Mouse (Mus musculus) bone marrow macrophage, adult 2 months (primary cell): ENCODE results near the gene Srl. TPM values are rescaled to one million over a fixed set of nuclear protein-coding genes. Genes with fewer than 3 reads are reported as not detected.
"Not testable (repeated sequence)": the region's sequence is repeated elsewhere in the genome, so short reads cannot be mapped to it uniquely, and the experiment has no call there.

Experiments used
- H3K27ac ChIP-seq: 2 replicates; pipeline ENCODE4 v1.5.1; 2012; ENCODE audit warnings: low read depth, low read length; ENCODE audit not compliant: insufficient read depth
- H3K4me1 ChIP-seq: 2 replicates; pipeline ENCODE4 v1.6.1; 2012; ENCODE audit warnings: low read length; ENCODE audit not compliant: control insufficient read depth, insufficient read depth
- H3K4me3 ChIP-seq: 2 replicates; pipeline ENCODE4 v1.5.1; 2012; ENCODE audit warnings: mild to moderate bottlenecking, low read length, moderate library complexity; ENCODE audit not compliant: insufficient read depth
- CTCF ChIP-seq: IDR thresholded peaks from 2 replicates; pipeline ENCODE4 v1.5.1; 2012; ENCODE audit warnings: low read depth, mild to moderate bottlenecking, low read length, moderate library complexity
- POLR2A ChIP-seq: IDR thresholded peaks from 2 replicates; pipeline ENCODE4 v1.6.1; 2012; ENCODE audit warnings: mild to moderate bottlenecking, low read depth, low read length, borderline replicate concordance
- polyA plus RNA-seq: library from polyadenylated mRNA; stranded (reverse); fragments of >200 nt; gene quantifications from 2 replicates; pipeline ENCODE4 v1.2.4, GENCODE M21; 2012; ENCODE audit not compliant: missing spikeins, insufficient read depth, insufficient read length

The Srl gene
- polyA plus RNA-seq = 1.6 and 3.8 TPM in 2 replicates

GRCm38 (mm10) chr16:4541501-4542198 is at the start of gene Srl:
Gene Srl, minus strand, starts transcription at chr16:4541816.
- Histone ChIP-seq H3K4me1 (peaks cover 25% of the 10 kb centered on the region), H3K4me3 (peak within 1 kb of the TSS; percentile 63), H3K27ac (peak within 1 kb of the TSS; percentile 9)
- peak; percentile 65 for TF ChIP-seq CTCF
- no peak for TF ChIP-seq POLR2A

- Histone ChIP-seq H3K4me3 (no peak overlapping the region), H3K27ac (no peak overlapping the region), H3K4me1 (peaks cover 20% of the 10 kb centered on the region)
- TF ChIP-seq CTCF (no peak), POLR2A (no peak)
Observed at GRCm38 (mm10) chr16:4590236-4590635, 48.6 kb upstream of the Srl start.

GRCm38 (mm10) chr16:4587516-4588210 is 46.0 kb upstream of the Srl start:
- H3K4me3 ChIP-seq = no peak overlapping the region
- H3K4me1 ChIP-seq = peaks cover 30% of the 10 kb centered on the region
- H3K27ac ChIP-seq = peak overlapping the region; percentile 76
- TF ChIP-seq CTCF = no peak
- TF ChIP-seq POLR2A = no peak

- Histone ChIP-seq H3K4me3 (peak overlapping the region; percentile 66), H3K4me1 (peaks cover 30% of the 10 kb centered on the region), H3K27ac (peak overlapping the region; percentile 76)
- TF ChIP-seq POLR2A (0 out of 2 replicates have a peak, but pooled peaks have one; percentile 12), CTCF (no peak)
Observed at GRCm38 (mm10) chr16:4586531-4587123, 45.0 kb upstream of the Srl start.

GRCm38 (mm10) chr16:4585642-4586530 is 44.3 kb upstream of the Srl start:
- TF ChIP-seq POLR2A (no peak), CTCF (no peak)
- Histone ChIP-seq H3K27ac (peak overlapping the region; percentile 42; the same call in 1 of the 2 replicates), H3K4me3 (peak overlapping the region; percentile 66), H3K4me1 (peaks cover 30% of the 10 kb centered on the region)

GRCm38 (mm10) chr16:4584438-4584837 is 42.8 kb upstream of the Srl start:
- TF ChIP-seq POLR2A (no peak), CTCF (no peak)
- H3K4me1 ChIP-seq = peaks cover 30% of the 10 kb centered on the region

GRCm38 (mm10) chr16:4583807-4584206 is 42.2 kb upstream of the Srl start:
- Histone ChIP-seq H3K27ac (no peak overlapping the region), H3K4me1 (peaks cover 32% of the 10 kb centered on the region), H3K4me3 (no peak overlapping the region)
- TF ChIP-seq CTCF (no peak), POLR2A (no peak)

More at GRCm38 (mm10) chr16:4584438-4584837, 42.8 kb upstream of the Srl start:
- Histone ChIP-seq H3K27ac (no peak overlapping the region), H3K4me3 (no peak overlapping the region)

- H3K27ac ChIP-seq, H3K4me3 ChIP-seq: not testable (repeated sequence)
- H3K4me1 ChIP-seq = peaks cover 23% of the 10 kb centered on the region
Observed at GRCm38 (mm10) chr16:4581179-4581578, 39.6 kb upstream of the Srl start.

GRCm38 (mm10) chr16:4578630-4579029 is 37.0 kb upstream of the Srl start:
- Histone ChIP-seq H3K4me3 (no peak overlapping the region), H3K27ac (no peak overlapping the region), H3K4me1 (peaks cover 10% of the 10 kb centered on the region)
- no peak for TF ChIP-seq CTCF
- TF ChIP-seq POLR2A = no peak
